Mouse (Mus musculus): ENCODE data around the gene Scaf4. TPM values are rescaled to one million over a fixed set of nuclear protein-coding genes. Genes with fewer than 3 reads are reported as not detected.

Scaf4 gene
- total RNA-seq, 1 experiment from 2014 or later: 18.7 TPM

DNA sequence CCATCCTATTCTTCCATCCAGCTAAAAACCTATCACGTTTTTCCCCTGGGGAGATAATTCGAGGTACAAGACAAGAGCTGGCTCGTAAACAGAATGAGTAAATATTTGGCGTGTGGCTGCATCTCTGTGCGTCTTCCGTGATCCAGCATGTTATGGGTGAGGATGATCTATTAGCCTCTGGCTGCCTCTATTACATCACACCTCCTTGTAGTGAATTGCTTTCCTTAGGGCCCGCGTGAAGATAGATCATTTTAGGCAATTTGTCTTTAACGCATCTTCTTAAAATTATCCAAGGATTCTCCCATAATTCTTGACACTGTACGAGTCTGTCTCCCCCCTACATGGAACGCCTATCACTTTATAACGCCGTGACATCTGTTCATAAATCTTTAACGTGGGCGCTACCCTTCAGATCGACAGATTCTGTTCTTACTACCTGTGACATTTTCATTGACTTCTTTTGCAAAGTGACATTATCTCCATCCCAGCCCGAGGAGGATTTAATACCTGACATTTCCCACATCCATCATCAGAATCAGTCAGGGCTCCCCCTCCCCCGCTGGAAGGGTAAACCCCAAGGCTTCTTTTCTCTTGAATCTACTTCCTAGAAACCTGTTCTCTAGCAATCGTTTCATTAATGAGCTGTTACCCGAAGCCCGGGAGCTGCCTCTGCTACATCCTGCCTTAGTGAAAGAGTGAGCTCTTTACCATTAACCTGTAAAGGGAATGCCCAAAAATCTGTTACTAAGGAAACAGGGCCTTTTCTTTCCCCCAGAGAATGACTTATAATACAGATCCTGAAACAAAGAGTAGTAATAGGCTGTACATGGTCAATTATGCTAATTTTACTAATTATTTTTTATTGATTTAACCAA lies 14.4 kb upstream of the Scaf4 start:
- no peak for ATAC-seq (replicated peaks; ENCODE audit: insufficient number of reproducible peaks, low FRiP score, low TSS enrichment, poor library complexity, severe bottlenecking)

- no peak for ATAC-seq (replicated peaks; ENCODE audit: insufficient number of reproducible peaks, low FRiP score, low TSS enrichment, poor library complexity, severe bottlenecking)
Observed at GRCm38 (mm10) chr16:90297479-90298425, 13.4 kb upstream of the Scaf4 start.

- ATAC-seq (replicated peaks; ENCODE audit: insufficient number of reproducible peaks, low FRiP score, low TSS enrichment, poor library complexity, severe bottlenecking): no peak
Observed at GRCm38 (mm10) chr16:90291675-90292074, 7.4 kb upstream of the Scaf4 start.

- no peak for ATAC-seq (replicated peaks; ENCODE audit: insufficient number of reproducible peaks, low FRiP score, low TSS enrichment, poor library complexity, severe bottlenecking)
Observed at GRCm38 (mm10) chr16:90290962-90291361, 6.7 kb upstream of the Scaf4 start.

- no peak for ATAC-seq (replicated peaks; ENCODE audit: insufficient number of reproducible peaks, low FRiP score, low TSS enrichment, poor library complexity, severe bottlenecking)
Observed at GRCm38 (mm10) chr16:90284916-90285315, 613 bp upstream of the Scaf4 start.

DNA sequence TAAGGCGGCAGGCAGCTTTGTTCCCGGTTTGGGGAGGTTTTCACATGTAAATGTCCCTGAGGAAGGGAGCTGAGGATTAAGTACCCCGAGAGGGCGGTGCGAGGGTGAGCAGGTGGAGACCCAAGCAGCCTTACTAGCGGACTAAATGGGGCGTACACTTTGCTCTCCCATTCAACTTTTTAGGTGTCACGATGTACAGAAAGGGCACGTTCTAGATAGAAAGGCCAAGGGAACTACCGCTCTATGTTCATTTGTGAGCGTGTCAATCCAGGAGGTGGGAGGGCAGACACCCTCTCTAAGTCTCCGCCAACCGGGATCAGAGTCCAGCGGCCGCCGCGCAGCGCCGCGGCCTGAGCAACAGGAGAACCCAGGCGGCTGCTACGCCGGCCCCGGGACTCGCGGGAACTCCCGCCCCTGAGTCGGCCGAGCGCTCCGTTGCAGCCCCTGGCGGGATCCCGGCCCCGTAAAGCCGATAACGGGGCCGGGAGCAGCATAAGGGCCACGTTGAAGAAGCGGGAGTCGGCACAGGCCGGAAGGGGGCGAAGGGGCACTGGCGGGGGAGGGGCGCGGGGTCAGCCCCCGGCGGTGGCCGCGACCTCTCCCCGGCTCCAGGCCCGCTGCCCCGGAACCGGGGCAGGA lies 918 bp downstream of the Scaf4 start:
- peak; percentile 3; the same call in 1 of the 2 replicates for ATAC-seq (replicated peaks; ENCODE audit: insufficient number of reproducible peaks, low FRiP score, low TSS enrichment, poor library complexity, severe bottlenecking)

GRCm38 (mm10) chr16:90282620-90283265 lies 1.6 kb downstream of the Scaf4 start:
- peak; percentile 36 for ATAC-seq (replicated peaks; ENCODE audit: insufficient number of reproducible peaks, low FRiP score, low TSS enrichment, poor library complexity, severe bottlenecking)

DNA sequence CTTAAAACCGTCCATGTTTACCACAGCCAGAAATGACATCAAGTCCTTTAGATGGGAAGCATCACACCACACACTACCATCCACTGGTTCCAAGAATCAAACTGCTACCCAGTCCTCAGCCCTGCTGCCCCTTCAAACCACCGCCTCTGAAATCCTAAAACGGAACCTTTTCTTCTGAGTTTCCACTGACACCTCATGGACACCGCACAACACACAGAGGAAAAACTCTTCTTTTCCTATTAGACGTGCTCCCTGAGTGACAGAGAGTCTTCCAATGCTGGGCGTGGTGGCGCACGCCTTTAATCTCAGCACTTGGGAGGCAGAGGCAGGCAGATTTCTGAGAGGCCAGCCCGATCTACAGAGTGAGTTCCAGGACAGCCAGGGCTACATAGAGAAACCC lies 2.9 kb downstream of the Scaf4 start:
- no peak for ATAC-seq (replicated peaks; ENCODE audit: insufficient number of reproducible peaks, low FRiP score, low TSS enrichment, poor library complexity, severe bottlenecking)

DNA sequence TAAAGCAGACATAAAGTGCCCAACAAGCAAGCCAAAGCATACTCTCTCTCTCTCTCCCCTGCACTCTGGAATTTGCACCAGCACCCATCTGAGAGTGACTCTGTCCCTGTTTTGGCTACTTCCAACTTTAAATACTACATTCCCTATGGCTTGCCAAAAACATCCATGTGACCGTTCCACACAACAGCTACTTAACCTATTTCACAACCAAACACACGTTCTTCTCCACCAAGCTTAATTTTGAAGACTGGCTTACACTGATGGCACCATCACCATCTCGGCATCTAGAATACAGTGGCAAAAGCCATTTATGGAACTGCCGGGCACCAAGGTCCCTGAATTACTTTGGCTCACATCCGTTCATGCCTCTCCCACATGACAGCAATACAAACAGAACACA lies 3.3 kb downstream of the Scaf4 start:
- no peak for ATAC-seq (replicated peaks; ENCODE audit: insufficient number of reproducible peaks, low FRiP score, low TSS enrichment, poor library complexity, severe bottlenecking)

- ATAC-seq (replicated peaks; ENCODE audit: insufficient number of reproducible peaks, low FRiP score, low TSS enrichment, poor library complexity, severe bottlenecking): no peak
Observed at GRCm38 (mm10) chr16:90280515-90280914, 3.8 kb downstream of the Scaf4 start.

GRCm38 (mm10) chr16:90279058-90279457 lies 5.2 kb downstream of the Scaf4 start:
- ATAC-seq (replicated peaks; ENCODE audit: insufficient number of reproducible peaks, low FRiP score, low TSS enrichment, poor library complexity, severe bottlenecking): peak; percentile 62

GRCm38 (mm10) chr16:90275521-90275920 lies 8.8 kb downstream of the Scaf4 start:
- ATAC-seq (replicated peaks; ENCODE audit: insufficient number of reproducible peaks, low FRiP score, low TSS enrichment, poor library complexity, severe bottlenecking): no peak

DNA sequence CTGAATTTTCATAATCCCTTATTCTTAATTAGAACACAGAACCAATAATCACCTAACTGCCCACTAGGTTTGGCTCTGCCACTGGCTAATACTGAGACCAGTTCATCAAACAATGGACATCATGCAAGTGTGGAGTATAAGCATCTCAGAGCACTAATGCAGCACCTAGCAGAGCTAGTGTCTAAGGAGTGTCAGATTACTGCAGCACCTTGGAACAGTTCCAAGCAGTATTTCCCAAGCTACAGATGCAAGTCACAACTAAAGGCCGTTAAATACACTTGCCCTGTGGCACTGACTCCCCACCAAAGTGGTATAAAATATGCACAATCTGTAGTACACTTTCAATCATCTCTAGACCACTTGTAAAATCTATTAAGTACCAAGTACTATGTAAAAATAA lies 17.7 kb downstream of the Scaf4 start:
- ATAC-seq (replicated peaks; ENCODE audit: insufficient number of reproducible peaks, low FRiP score, low TSS enrichment, poor library complexity, severe bottlenecking): no peak

DNA sequence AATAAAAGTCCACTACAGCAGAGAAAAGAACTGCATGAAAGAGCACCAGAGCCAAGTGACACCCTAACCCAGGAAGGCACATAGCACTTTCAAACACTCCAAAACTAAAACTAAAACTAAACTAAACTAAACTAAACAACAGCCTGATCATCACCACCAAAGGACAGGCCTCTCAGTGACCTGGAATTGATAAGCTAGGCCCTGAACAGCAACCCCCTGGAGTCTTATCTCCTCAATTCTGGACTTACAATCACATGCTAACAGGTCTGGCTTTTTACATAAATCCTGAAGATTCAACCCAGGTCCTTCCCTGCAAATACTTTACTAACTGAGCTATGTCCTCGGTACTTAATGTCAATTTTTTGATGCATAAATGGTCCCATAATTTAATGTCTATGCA lies 19.2 kb downstream of the Scaf4 start:
- no peak for ATAC-seq (replicated peaks; ENCODE audit: insufficient number of reproducible peaks, low FRiP score, low TSS enrichment, poor library complexity, severe bottlenecking)

- ATAC-seq (replicated peaks; ENCODE audit: insufficient number of reproducible peaks, low FRiP score, low TSS enrichment, poor library complexity, severe bottlenecking): no peak
Observed at GRCm38 (mm10) chr16:90264021-90264420, 20.3 kb downstream of the Scaf4 start.

DNA sequence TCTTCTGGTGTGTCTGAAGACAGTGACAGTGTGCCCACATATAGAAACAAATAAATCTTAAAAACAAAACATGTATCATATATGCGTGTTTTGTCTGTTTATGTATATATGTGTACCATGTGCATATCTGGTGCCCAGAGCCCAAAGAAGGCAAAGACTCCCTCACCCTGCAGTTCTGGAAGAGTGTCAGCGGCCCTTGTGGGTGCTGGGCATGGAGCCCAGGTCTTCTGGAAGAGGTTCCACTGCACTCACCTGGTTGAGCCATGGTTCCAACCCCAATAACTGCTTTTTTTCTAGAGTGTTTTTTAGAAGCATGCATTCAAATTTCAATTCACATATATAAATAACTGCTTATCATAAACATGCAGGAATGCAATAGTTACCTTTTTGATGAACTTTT lies 22.5 kb downstream of the Scaf4 start:
- ATAC-seq (replicated peaks; ENCODE audit: insufficient number of reproducible peaks, low FRiP score, low TSS enrichment, poor library complexity, severe bottlenecking): no peak

DNA sequence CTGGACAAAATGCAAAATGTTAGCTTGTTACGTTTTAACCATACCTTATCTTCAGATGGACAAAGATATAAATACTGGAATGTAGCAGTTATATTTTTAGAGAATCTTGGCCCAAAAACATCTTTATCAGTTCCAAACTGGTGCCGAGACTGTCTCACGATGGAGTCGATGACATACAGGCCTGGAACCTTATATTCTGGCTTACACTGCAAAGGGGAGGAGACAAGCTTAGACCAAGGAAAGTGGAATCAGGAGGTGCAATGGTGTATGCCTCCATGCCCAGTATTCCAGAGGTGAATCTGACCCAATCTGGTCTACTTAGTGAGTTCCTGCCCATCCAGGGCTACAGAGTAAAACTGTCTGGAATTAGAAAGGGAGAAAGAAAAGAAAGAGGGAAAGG lies 24.2 kb downstream of the Scaf4 start:
- ATAC-seq (replicated peaks; ENCODE audit: insufficient number of reproducible peaks, low FRiP score, low TSS enrichment, poor library complexity, severe bottlenecking): no peak

GRCm38 (mm10) chr16:90259623-90260022 lies 24.7 kb downstream of the Scaf4 start:
- no peak for ATAC-seq (replicated peaks; ENCODE audit: insufficient number of reproducible peaks, low FRiP score, low TSS enrichment, poor library complexity, severe bottlenecking)

DNA sequence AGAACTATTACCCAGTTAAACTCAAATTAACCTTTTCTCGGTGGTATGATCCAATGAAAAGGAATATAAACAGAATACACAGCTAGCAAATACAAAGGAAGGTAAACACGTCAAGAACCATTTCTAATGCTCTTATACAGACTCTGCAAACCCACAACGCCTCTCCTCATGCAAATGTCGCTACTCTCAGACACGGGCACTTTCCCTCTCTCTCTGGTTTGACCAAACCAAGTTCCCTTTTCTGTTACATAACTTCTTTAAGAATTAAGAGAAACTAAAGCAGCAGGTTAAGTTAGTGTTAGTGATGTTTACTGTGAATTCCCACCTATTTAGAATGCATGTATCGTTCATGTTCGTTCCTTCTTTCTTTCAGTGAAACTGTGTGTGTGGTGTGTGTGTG lies 25.4 kb downstream of the Scaf4 start:
- no peak; the same call in 1 of the 2 replicates for ATAC-seq (replicated peaks; ENCODE audit: insufficient number of reproducible peaks, low FRiP score, low TSS enrichment, poor library complexity, severe bottlenecking)
